Mouse (Mus musculus): Measurements from ENCODE around the gene Kif21a. TPM values are rescaled to one million over a fixed set of nuclear protein-coding genes. Genes with fewer than 3 reads are reported as not detected.

The Kif21a gene
- polyA plus RNA-seq, 1 experiment from 2014 or later = 5.1 TPM

DNA sequence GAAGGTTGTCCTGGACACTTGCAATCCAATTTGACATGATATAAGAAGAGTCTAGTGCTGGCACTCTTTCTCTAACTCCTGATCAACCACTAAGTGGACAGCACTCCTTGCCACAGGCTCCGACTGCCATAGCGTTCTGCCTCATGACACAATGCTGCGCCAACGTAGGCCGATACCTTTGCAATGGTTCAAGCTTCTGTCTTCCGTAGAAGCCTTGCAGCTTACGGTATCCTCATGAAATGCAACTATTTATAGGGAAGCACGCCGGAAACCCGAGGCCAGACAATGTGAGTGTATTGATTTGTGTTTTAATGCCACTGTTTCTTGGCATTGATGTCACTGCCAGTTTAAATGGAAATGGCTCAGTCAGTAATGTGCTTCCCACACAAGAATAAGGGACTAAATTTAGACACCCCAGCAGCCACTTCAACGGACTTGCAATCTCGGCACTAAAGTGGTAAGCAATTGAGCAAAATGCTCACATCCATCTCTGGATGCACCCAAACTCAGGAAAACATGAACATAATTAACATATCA is 62.0 kb downstream of the Kif21a start:
- ATAC-seq (replicated peaks; ENCODE audit: extremely low read depth, insufficient read depth, low FRiP score) = no peak
- no peaks in the 10 kb centered on the region for H3K36me3 ChIP-seq (ENCODE audit: control insufficient read depth, insufficient read depth)

DNA sequence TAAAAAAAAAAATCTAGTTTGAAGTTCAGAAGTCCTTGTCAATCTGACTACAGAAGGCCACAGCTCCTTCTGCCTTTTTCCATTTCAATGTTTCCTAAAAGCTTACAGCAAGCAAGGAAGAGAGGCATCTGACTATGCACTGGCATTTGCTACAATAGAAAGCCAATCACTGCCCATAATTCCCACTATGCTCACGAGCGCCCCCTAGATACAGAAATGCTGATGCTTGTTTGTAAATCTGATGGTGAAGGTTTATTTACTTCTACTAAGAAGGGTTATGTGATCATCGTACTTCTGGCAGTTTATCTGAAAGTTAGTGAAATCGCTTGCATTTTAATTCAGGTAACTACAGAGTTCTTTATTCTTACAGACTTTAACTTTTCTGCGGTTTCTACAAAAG is 73.8 kb downstream of the Kif21a start:
- ATAC-seq (replicated peaks; ENCODE audit: extremely low read depth, insufficient read depth, low FRiP score) = no peak
- Histone ChIP-seq H3K27me3 (ENCODE audit: control insufficient read depth, insufficient read depth, low read length) (no peaks in the 10 kb centered on the region), H3K4me2 (ENCODE audit: low read depth, low read length) (no peak overlapping the region), H3K9ac (ENCODE audit: low read length) (no peak overlapping the region), H3K9me3 (replicated peaks; ENCODE audit: control insufficient read depth, low read length) (peaks cover 7% of the 10 kb centered on the region), H3K36me3 (ENCODE audit: control insufficient read depth, insufficient read depth) (peaks cover 23% of the 10 kb centered on the region; the same call in 1 of the 2 replicates), H3K4me3 (ENCODE audit: low read length) (no peak overlapping the region), H3K4me1 (ENCODE audit: control insufficient read depth, insufficient read depth, low read length) (no peaks in the 10 kb centered on the region), H3K27ac (ENCODE audit: low read length) (no peak overlapping the region)
- 76% methylated on average over 5 of the region's 5 CpGs for WGBS

More for the DNA sequence above, 62.0 kb downstream of the Kif21a start:
- no peaks in the 10 kb centered on the region for H3K9me3 ChIP-seq (replicated peaks; ENCODE audit: control insufficient read depth, low read length)
- H3K4me2 ChIP-seq (ENCODE audit: low read depth, low read length) = no peak overlapping the region
- peaks cover 6% of the 10 kb centered on the region; the same call in 1 of the 2 replicates for H3K4me1 ChIP-seq (ENCODE audit: control insufficient read depth, insufficient read depth, low read length)
- H3K27me3 ChIP-seq (ENCODE audit: control insufficient read depth, insufficient read depth, low read length) = no peaks in the 10 kb centered on the region
- no peak overlapping the region for H3K4me3 ChIP-seq (ENCODE audit: low read length)
- H3K9ac ChIP-seq (ENCODE audit: low read length) = no peak overlapping the region
- H3K27ac ChIP-seq (ENCODE audit: low read length) = no peak overlapping the region
- WGBS = 80% methylated on average over 12 of the region's 12 CpGs

DNA sequence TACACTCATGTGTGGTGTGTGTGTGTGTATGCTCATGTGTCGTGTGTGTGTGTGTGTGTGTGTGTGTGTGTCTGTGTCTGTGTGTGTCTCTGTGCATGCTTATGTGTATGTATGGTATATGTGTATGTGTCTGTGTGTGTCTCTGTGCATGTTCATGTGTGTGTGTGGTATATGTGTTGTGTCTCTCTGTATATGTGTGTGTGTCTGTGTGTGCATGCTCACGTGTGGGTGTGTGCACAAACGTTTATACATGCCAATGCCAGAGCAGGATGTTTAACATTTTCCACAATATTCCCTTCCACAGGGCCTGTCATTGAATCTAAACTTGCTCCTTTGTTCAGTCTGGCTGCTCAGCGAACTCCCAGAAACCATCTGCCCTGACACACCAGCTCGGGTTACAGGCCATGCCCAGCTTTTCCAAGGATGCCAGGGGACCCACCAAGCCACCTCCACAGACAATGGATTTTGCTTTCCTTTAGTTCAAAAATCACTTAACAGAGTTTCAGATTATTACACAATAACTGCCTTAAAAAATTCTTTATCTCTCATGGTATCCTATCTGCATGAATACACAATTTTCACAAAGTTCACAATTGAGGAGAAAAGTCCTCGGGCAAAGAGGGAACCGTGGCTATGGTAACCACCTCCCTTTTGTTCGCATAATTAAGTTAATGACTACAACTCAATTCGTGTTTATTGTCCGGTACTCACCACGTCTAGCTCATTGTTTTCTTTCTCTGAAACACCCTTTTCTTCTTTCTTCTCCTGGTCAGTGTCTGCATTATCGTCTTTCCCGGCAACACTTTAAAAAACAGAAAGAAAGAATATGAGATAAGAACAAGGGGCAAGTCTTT is 77.6 kb downstream of the Kif21a start:
- Histone ChIP-seq H3K4me1 (ENCODE audit: control insufficient read depth, insufficient read depth, low read length) (no peaks in the 10 kb centered on the region), H3K9ac (ENCODE audit: low read length) (no peak overlapping the region), H3K4me2 (ENCODE audit: low read depth, low read length) (no peak overlapping the region), H3K4me3 (ENCODE audit: low read length) (no peak overlapping the region), H3K36me3 (ENCODE audit: control insufficient read depth, insufficient read depth) (peaks cover 24% of the 10 kb centered on the region), H3K9me3 (replicated peaks; ENCODE audit: control insufficient read depth, low read length) (no peaks in the 10 kb centered on the region), H3K27ac (ENCODE audit: low read length) (no peak overlapping the region), H3K27me3 (ENCODE audit: control insufficient read depth, insufficient read depth, low read length) (no peaks in the 10 kb centered on the region)
- 75% methylated on average over 13 of the region's 13 CpGs for WGBS
- no peak for ATAC-seq (replicated peaks; ENCODE audit: extremely low read depth, insufficient read depth, low FRiP score)

DNA sequence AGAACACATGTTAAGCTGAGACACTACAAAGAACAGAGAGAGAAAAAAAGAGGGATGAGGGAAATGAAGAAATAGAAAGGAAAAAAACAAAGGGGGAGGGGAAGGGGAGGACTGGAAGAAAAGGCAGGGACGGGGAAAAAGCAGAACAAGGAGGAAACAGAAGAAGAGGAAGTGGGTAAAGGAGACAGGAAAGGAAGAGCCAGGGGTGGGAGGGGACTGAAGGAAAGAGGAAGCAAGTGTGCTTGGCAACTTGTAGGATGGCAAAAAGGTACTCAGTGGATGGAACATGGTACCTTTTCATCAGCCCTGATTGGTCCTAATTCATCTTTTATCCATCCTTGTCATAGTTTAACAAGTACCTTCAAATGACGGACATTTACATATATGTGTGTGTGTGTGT is 86.4 kb downstream of the Kif21a start:
- WGBS = 73% methylated on average over 2 of the region's 2 CpGs
- Histone ChIP-seq H3K4me1 (ENCODE audit: control insufficient read depth, insufficient read depth, low read length) (no peaks in the 10 kb centered on the region), H3K36me3 (ENCODE audit: control insufficient read depth, insufficient read depth) (peaks cover 12% of the 10 kb centered on the region), H3K27me3 (ENCODE audit: control insufficient read depth, insufficient read depth, low read length) (no peaks in the 10 kb centered on the region), H3K9me3 (replicated peaks; ENCODE audit: control insufficient read depth, low read length) (no peaks in the 10 kb centered on the region), H3K9ac (ENCODE audit: low read length) (no peak overlapping the region), H3K27ac (ENCODE audit: low read length) (no peak overlapping the region), H3K4me2 (ENCODE audit: low read depth, low read length) (no peak overlapping the region), H3K4me3 (ENCODE audit: low read length) (no peak overlapping the region)
- no peak for ATAC-seq (replicated peaks; ENCODE audit: extremely low read depth, insufficient read depth, low FRiP score)

DNA sequence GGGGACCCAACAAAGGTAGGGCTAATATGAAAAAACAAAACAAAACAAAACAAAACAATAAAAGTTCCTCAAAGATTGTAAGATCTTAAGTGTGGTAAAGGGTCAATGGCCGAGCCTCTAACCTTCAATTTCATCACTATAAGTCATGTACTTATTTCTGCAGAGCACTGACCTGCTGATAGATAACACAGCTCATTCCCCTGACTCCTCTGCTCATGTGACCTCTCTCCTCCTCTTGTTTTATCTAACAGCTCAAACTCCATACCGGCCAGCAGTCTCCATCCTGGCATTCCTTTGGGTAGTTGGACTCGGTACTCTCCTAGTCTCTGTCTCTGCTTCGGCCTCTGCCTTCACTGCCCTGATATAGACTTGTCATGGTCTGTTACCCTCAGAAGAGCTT is 87.2 kb downstream of the Kif21a start:
- no peak overlapping the region for H3K27ac ChIP-seq (ENCODE audit: low read length)
- H3K27me3 ChIP-seq (ENCODE audit: control insufficient read depth, insufficient read depth, low read length) = no peaks in the 10 kb centered on the region
- H3K36me3 ChIP-seq (ENCODE audit: control insufficient read depth, insufficient read depth) = peaks cover 7% of the 10 kb centered on the region
- no peak overlapping the region for H3K4me3 ChIP-seq (ENCODE audit: low read length)
- no peaks in the 10 kb centered on the region for H3K9me3 ChIP-seq (replicated peaks; ENCODE audit: control insufficient read depth, low read length)
- H3K4me1 ChIP-seq (ENCODE audit: control insufficient read depth, insufficient read depth, low read length) = no peaks in the 10 kb centered on the region
- no peak overlapping the region for H3K9ac ChIP-seq (ENCODE audit: low read length)
- 45% methylated on average over 4 of the region's 4 CpGs for WGBS
- no peak overlapping the region for H3K4me2 ChIP-seq (ENCODE audit: low read depth, low read length)
- no peak for ATAC-seq (replicated peaks; ENCODE audit: extremely low read depth, insufficient read depth, low FRiP score)

DNA sequence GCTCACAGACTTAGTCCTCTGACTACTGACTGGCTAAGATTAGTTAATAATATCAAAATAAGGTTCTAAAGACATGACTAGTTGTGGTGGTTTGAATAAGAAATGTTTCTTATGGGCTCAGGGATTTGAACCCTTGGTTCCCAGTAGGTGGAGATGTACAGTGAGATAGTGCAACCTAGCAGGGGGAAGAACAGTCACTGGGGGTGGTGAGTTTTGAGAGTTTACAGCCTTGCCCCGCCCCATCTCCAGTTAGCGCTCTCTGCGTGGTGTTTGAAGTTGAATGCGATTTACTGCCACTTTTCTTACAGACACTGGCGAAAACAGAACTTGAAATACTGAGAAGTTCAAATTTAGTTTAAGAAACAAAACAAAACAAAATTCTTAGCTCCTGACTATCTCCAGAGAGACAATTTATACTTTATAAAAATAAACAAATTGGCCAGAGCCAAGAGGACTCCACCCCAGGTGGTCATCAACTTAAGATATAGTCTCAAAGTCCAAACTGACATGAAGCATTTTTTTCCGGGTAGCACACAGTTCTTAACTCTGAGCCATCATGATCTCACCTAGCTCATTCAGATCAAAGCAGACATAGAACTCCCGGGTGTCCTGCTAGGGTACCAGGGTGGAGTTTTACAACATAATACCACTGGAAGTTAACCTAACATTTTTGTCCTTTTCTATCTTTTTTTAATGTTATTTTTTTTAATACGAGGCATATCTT is 88.8 kb downstream of the Kif21a start:
- no peak overlapping the region for H3K4me2 ChIP-seq (ENCODE audit: low read depth, low read length)
- H3K36me3 ChIP-seq (ENCODE audit: control insufficient read depth, insufficient read depth) = peaks cover 5% of the 10 kb centered on the region
- no peaks in the 10 kb centered on the region for H3K9me3 ChIP-seq (replicated peaks; ENCODE audit: control insufficient read depth, low read length)
- no peaks in the 10 kb centered on the region for H3K27me3 ChIP-seq (ENCODE audit: control insufficient read depth, insufficient read depth, low read length)
- H3K9ac ChIP-seq (ENCODE audit: low read length) = no peak overlapping the region
- H3K4me1 ChIP-seq (ENCODE audit: control insufficient read depth, insufficient read depth, low read length) = no peaks in the 10 kb centered on the region
- no peak for ATAC-seq (replicated peaks; ENCODE audit: extremely low read depth, insufficient read depth, low FRiP score)
- H3K4me3 ChIP-seq (ENCODE audit: low read length) = no peak overlapping the region
- WGBS = 81% methylated on average over 8 of the region's 8 CpGs
- H3K27ac ChIP-seq (ENCODE audit: low read length) = no peak overlapping the region

DNA sequence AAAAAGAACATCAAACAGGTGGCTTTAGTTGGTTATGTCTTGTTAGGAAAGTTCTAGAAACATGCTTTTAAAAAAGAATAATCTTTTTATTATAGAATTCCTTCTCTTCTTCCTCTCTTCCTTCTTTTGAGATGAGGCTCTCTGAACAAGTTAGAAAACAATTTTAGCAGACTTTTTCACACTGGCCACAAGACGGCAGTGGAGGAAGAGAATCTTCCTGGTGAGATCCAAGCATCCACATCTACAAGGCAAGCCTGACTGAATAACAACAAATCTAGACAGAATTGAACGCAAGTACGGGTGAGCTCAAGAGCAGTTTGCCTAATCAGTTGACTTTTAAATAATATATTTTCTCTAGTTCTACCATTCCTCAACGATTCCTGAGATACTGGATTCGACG is 98.4 kb downstream of the Kif21a start:
- Histone ChIP-seq H3K4me1 (ENCODE audit: control insufficient read depth, insufficient read depth, low read length) (no peaks in the 10 kb centered on the region), H3K4me3 (ENCODE audit: low read length) (no peak overlapping the region), H3K4me2 (ENCODE audit: low read depth, low read length) (no peak overlapping the region), H3K27ac (ENCODE audit: low read length) (no peak overlapping the region), H3K9me3 (replicated peaks; ENCODE audit: control insufficient read depth, low read length) (no peaks in the 10 kb centered on the region), H3K27me3 (ENCODE audit: control insufficient read depth, insufficient read depth, low read length) (no peaks in the 10 kb centered on the region), H3K9ac (ENCODE audit: low read length) (no peak overlapping the region), H3K36me3 (ENCODE audit: control insufficient read depth, insufficient read depth) (no peaks in the 10 kb centered on the region)
- ATAC-seq (replicated peaks; ENCODE audit: extremely low read depth, insufficient read depth, low FRiP score) = no peak
- WGBS = 83% methylated on average over 6 of the region's 6 CpGs

DNA sequence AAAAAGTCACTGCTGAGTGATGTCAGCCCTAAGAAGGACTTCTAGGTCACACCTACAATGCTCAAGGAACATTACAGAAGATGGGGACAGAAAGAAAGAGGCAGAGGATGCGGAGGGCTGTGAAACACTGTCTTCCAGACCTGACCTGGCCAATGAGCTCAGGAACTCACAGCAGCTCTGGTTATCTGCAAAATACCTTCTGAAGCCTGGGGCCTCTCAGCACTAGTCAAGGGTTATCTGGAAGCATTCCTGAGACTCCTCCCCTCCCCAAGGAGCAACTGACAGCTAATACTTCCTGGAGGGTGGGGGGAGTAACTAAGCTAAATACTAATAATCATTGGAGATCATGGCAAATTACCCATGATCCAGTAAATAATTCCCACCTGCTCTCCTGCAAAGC is 111.3 kb downstream of the Kif21a start:
- Histone ChIP-seq H3K4me3 (ENCODE audit: low read length) (no peak overlapping the region), H3K36me3 (ENCODE audit: control insufficient read depth, insufficient read depth) (0 out of 2 replicates have a peak, but pooled peaks cover 3% of the 10 kb centered on the region), H3K9ac (ENCODE audit: low read length) (no peak overlapping the region), H3K27ac (ENCODE audit: low read length) (no peak overlapping the region), H3K4me1 (ENCODE audit: control insufficient read depth, insufficient read depth, low read length) (peaks cover 11% of the 10 kb centered on the region), H3K9me3 (replicated peaks; ENCODE audit: control insufficient read depth, low read length) (no peaks in the 10 kb centered on the region), H3K27me3 (ENCODE audit: control insufficient read depth, insufficient read depth, low read length) (no peaks in the 10 kb centered on the region), H3K4me2 (ENCODE audit: low read depth, low read length) (no peak overlapping the region)
- no peak for ATAC-seq (replicated peaks; ENCODE audit: extremely low read depth, insufficient read depth, low FRiP score)
- 44% methylated on average over 1 of the region's 1 CpGs for WGBS

DNA sequence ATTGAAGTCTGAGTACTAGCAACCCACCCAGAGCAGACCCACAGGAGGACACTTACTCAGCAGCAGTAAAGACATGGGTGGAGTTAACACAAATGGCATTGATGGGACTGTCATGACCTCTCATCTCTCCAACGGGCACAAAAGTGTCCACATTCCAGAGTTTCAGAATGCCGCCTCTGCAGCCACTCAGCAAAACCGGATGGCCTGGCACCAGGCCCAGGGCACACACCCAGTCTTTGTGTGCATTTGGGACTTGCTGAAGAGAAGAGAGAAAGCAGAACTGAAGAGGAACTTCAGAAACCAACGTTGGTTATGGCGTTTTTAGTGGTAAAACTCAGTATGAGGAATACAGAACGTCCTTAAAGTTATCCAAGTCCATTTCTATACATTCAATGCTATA is 114.2 kb downstream of the Kif21a start:
- Histone ChIP-seq H3K9me3 (replicated peaks; ENCODE audit: control insufficient read depth, low read length) (no peaks in the 10 kb centered on the region), H3K36me3 (ENCODE audit: control insufficient read depth, insufficient read depth) (0 out of 2 replicates have a peak, but pooled peaks cover 3% of the 10 kb centered on the region), H3K4me2 (ENCODE audit: low read depth, low read length) (peak overlapping the region; percentile 37; the same call in 1 of the 2 replicates), H3K4me3 (ENCODE audit: low read length) (no peak overlapping the region), H3K27me3 (ENCODE audit: control insufficient read depth, insufficient read depth, low read length) (no peaks in the 10 kb centered on the region), H3K27ac (ENCODE audit: low read length) (peak overlapping the region; percentile 62), H3K4me1 (ENCODE audit: control insufficient read depth, insufficient read depth, low read length) (peaks cover 11% of the 10 kb centered on the region), H3K9ac (ENCODE audit: low read length) (no peak overlapping the region)
- peak; percentile 65; the same call in 1 of the 2 replicates for ATAC-seq (replicated peaks; ENCODE audit: extremely low read depth, insufficient read depth, low FRiP score)
- 27% methylated on average over 6 of the region's 6 CpGs for WGBS

Data from heart, embryonic 16.5 days (tissue).